Mouse (Mus musculus) spleen, embryonic (tissue): Measurements from ENCODE around the gene Cpne7.

Source experiments
- CTCF ChIA-PET: fragments of 350-600 bp; sonication (Branson Sonifier 250); formaldehyde crosslinking; loops from one replicate; lab custom pipeline; 2022; lab: Charles Lee

The Cpne7 gene

GRCm38 (mm10) chr8:123112892-123113291 lies 4.3 kb upstream of the Cpne7 start:
- CTCF ChIA-PET = interaction anchor here (0.6 kb wide), 1 partner anchor 9 kb away, joined by 3 read pairs; no protein-coding TSS in a partner anchor

- CTCF ChIA-PET = no interaction called here
These were observed 3.2 kb upstream of the Cpne7 start for GRCm38 (mm10) chr8:123113908-123114469.

GRCm38 (mm10) chr8:123114644-123115043 lies 2.5 kb upstream of the Cpne7 start:
- CTCF ChIA-PET = interaction anchor here (0.7 kb wide), 1 partner anchor 15 kb away, joined by 7 read pairs; no protein-coding TSS in a partner anchor

- CTCF ChIA-PET = interaction anchor here (0.7 kb wide), 1 partner anchor 10 kb away, joined by 8 read pairs; no protein-coding TSS in a partner anchor
These were observed 570 bp downstream of the Cpne7 start for GRCm38 (mm10) chr8:123117744-123118143.

- CTCF ChIA-PET = interaction anchor here (0.6 kb wide), 1 partner anchor 9 kb away, joined by 3 read pairs; no protein-coding TSS in a partner anchor
These were observed 4.9 kb downstream of the Cpne7 start for GRCm38 (mm10) chr8:123122059-123122458.

GRCm38 (mm10) chr8:123122670-123123069 lies 5.5 kb downstream of the Cpne7 start:
- CTCF ChIA-PET = no interaction called here

GRCm38 (mm10) chr8:123126193-123126816 lies 9.1 kb downstream of the Cpne7 start:
- CTCF ChIA-PET = no interaction called here

GRCm38 (mm10) chr8:123131041-123131440 lies 13.9 kb downstream of the Cpne7 start:
- CTCF ChIA-PET = no interaction called here

- CTCF ChIA-PET = no interaction called here
These were observed 15.8 kb downstream of the Cpne7 start for GRCm38 (mm10) chr8:123132953-123133352.

GRCm38 (mm10) chr8:123134149-123134713 lies 17.1 kb downstream of the Cpne7 start:
- CTCF ChIA-PET = no interaction called here

GRCm38 (mm10) chr8:123135406-123135805 lies 18.2 kb downstream of the Cpne7 start:
- CTCF ChIA-PET = no interaction called here

- CTCF ChIA-PET = no interaction called here
These were observed 18.6 kb downstream of the Cpne7 start for GRCm38 (mm10) chr8:123135806-123136205.

GRCm38 (mm10) chr8:123136287-123136686 lies 19.1 kb downstream of the Cpne7 start:
- CTCF ChIA-PET = no interaction called here

GRCm38 (mm10) chr8:123137645-123138077 lies 20.5 kb downstream of the Cpne7 start:
- CTCF ChIA-PET = no interaction called here

GRCm38 (mm10) chr8:123138741-123139140 lies 21.6 kb downstream of the Cpne7 start:
- CTCF ChIA-PET = no interaction called here

- CTCF ChIA-PET = interaction anchor here (0.6 kb wide), 1 partner anchor 69 kb away, joined by 3 read pairs; no protein-coding TSS in a partner anchor
These were observed 24.7 kb downstream of the Cpne7 start for GRCm38 (mm10) chr8:123141741-123142462.

- CTCF ChIA-PET = no interaction called here
These were observed 28.1 kb downstream of the Cpne7 start for GRCm38 (mm10) chr8:123145279-123145678.

- CTCF ChIA-PET = no interaction called here
These were observed 29.2 kb downstream of the Cpne7 start for GRCm38 (mm10) chr8:123146390-123146789.

- CTCF ChIA-PET = interaction anchor here (0.6 to 0.7 kb wide), 2 partner anchors 25 to 119 kb away, joined by 3 to 6 read pairs; no protein-coding TSS in a partner anchor
These were observed 33.6 kb downstream of the Cpne7 start for GRCm38 (mm10) chr8:123150737-123151171.

- CTCF ChIA-PET = no interaction called here
These were observed 38.0 kb downstream of the Cpne7 start for GRCm38 (mm10) chr8:123155177-123155576.

GRCm38 (mm10) chr8:123156070-123156773 lies 39.0 kb downstream of the Cpne7 start:
- CTCF ChIA-PET = interaction anchor here (0.6 to 0.7 kb wide), 2 partner anchors 35 to 55 kb away, joined by 4 to 5 read pairs; no protein-coding TSS in a partner anchor
